Mouse (Mus musculus) megakaryocyte, embryonic 14.5 days (primary cell): ENCODE data around the gene Ncor1.

Source experiments
- FLI1 ChIP-seq: IDR thresholded peaks from 2 replicates; pipeline ENCODE4 v1.6.1; 2012; ENCODE audit warnings: low read length, inconsistent platforms, mixed read lengths
- GATA1 ChIP-seq: IDR thresholded peaks from 3 replicates; pipeline ENCODE4 v1.6.1; 2012; ENCODE audit warnings: mixed read lengths, low read length, inconsistent platforms, borderline replicate concordance

GRCm38 (mm10) chr11:62355216-62355615, 103.1 kb downstream of the Ncor1 start:
- TF ChIP-seq FLI1, result no peak
- no peak for TF ChIP-seq GATA1
